Mouse (Mus musculus) hindbrain, embryonic 12.5 days (tissue): ENCODE results near the gene Gm42669. TPM values are rescaled to one million over a fixed set of nuclear protein-coding genes. Genes with fewer than 3 reads are reported as not detected.
A peak's percentile ranks its signal among the peaks of the same experiment; 100 is the strongest.

Experiments used
- ATAC-seq: fragments of 200-750 bp; cut with Nextera tagmentation; 2 replicates; pipeline ENCODE4 v1.8.0; 2017; ENCODE audit warnings: moderate TSS enrichment; ENCODE audit not compliant: low FRiP score
- H3K27ac ChIP-seq: fragments of 300-500 bp; sonication (generic); 2 replicates; pipeline ENCODE4 v1.5.1; 2016; ENCODE audit warnings: mild to moderate bottlenecking
- H3K27me3 ChIP-seq: fragments of 300-500 bp; sonication (generic); 2 replicates; pipeline ENCODE4 v1.6.1; 2016; ENCODE audit warnings: mild to moderate bottlenecking
- H3K36me3 ChIP-seq: fragments of 300-500 bp; sonication (generic); 2 replicates; pipeline ENCODE4 v1.6.1; 2016; ENCODE audit warnings: mild to moderate bottlenecking
- H3K4me1 ChIP-seq: fragments of 300-500 bp; sonication (generic); 2 replicates; pipeline ENCODE4 v1.6.1; 2016
- H3K4me2 ChIP-seq: fragments of 300-500 bp; sonication (generic); replicated peaks from 2 replicates; pipeline ENCODE4 v1.6.1; 2016; ENCODE audit warnings: mild to moderate bottlenecking
- H3K4me3 ChIP-seq: fragments of 300-500 bp; sonication (generic); 2 replicates; pipeline ENCODE4 v1.5.1; 2016; ENCODE audit warnings: mild to moderate bottlenecking
- H3K9ac ChIP-seq: fragments of 300-500 bp; sonication (generic); 2 replicates; pipeline ENCODE4 v1.6.1; 2016; ENCODE audit warnings: mild to moderate bottlenecking, moderate library complexity
- H3K9me3 ChIP-seq: fragments of 300-500 bp; sonication (generic); replicated peaks from 2 replicates; pipeline ENCODE4 v1.6.1; 2016; ENCODE audit warnings: mild to moderate bottlenecking
- WGBS: fragments of 180-500 bp; shearing (Covaris S2); methylation state at CpG from one replicate; pipeline ENCODE4 v1.1.7; 2016; 5-methylcytosine and 5-hydroxymethylcytosine counted together
- polyA plus RNA-seq: library from polyadenylated mRNA; unstranded; fragments of >200 nt; fragmentation: Nextera tagmentation; extraction: Ambion mirVana; gene quantifications from 2 replicates; pipeline ENCODE4 v1.2.1, GENCODE M21; 2016

Gene Gm42669
- polyA plus RNA-seq, 1 experiment from 2014 or later = 0.80 TPM

DNA sequence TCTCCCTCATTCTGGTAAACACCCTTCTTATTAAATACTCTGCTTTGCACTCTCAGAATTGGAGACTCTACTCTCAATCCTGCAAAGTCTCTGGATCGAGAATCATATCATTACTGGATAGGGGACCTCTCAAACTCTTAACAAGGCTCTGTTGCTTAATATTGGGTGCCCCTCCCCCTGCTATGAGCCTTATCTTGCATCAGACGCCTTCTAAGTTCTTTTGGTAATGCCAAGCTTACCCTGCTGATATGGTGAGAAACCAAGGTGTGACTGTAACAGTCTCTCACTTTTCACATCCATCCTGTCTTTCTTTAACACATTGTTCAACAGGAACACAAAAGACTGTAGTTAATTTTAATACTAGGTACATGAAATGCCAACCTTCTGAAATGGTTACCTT lies 26.2 kb downstream of the Gm42669 start:
- Histone ChIP-seq H3K36me3 (no peaks in the 10 kb centered on the region), H3K27me3 (no peaks in the 10 kb centered on the region), H3K4me3 (no peak overlapping the region), H3K4me1 (no peaks in the 10 kb centered on the region), H3K4me2 (no peak overlapping the region), H3K9me3 (no peaks in the 10 kb centered on the region), H3K27ac (no peak overlapping the region), H3K9ac (no peak overlapping the region)
- ATAC-seq = no peak
- WGBS = 75% methylated on average over 2 of the region's 2 CpGs

DNA sequence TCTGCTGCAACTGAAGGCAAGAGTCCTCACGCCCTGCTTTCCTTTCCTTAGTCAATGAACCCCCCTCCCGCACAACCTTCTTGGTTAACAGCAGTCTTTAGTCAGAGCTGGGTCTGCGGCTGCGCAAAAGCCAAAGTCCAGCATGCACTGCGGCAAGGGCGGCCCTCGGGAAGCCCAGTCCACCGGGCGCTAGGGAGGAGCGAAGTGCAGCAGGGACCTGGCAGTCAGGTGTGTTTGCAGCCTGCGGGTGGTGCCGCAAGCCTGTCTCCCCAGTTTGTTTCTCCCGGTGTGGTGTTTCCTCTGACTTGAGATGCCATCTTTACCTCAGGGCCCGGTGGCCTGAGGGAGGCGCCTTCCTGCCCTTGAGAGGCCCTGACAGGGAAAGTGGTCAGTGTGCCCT lies 27.2 kb downstream of the Gm42669 start, which contains the start of gene 1700028K03Rik:
TSS of gene 1700028K03Rik (plus strand) at position 129 of the 400 bp plus-strand sequence.
- ATAC-seq = no peak
- Histone ChIP-seq H3K27ac (no peak within 1 kb of the TSS), H3K9ac (no peak within 1 kb of the TSS), H3K4me1 (no peaks in the 10 kb centered on the region), H3K4me3 (no peak within 1 kb of the TSS), H3K27me3 (no peaks in the 10 kb centered on the region), H3K36me3 (no peaks in the 10 kb centered on the region), H3K9me3 (no peaks in the 10 kb centered on the region), H3K4me2 (no peak within 1 kb of the TSS)
- WGBS = 71% methylated on average over 15 of the region's 15 CpGs

- WGBS = 22% methylated on average over 7 of the region's 7 CpGs
- ATAC-seq = no peak
- Histone ChIP-seq H3K9ac (no peak overlapping the region), H3K9me3 (no peaks in the 10 kb centered on the region), H3K27me3 (no peaks in the 10 kb centered on the region), H3K4me2 (no peak overlapping the region), H3K36me3 (no peaks in the 10 kb centered on the region), H3K27ac (no peak overlapping the region), H3K4me3 (no peak overlapping the region), H3K4me1 (peaks cover 3% of the 10 kb centered on the region)
Observed at GRCm38 (mm10) chr5:107541696-107542095, 34.3 kb downstream of the Gm42669 start.

GRCm38 (mm10) chr5:107545927-107546326 lies 38.5 kb downstream of the Gm42669 start:
- no peaks in the 10 kb centered on the region for H3K27me3 ChIP-seq
- ATAC-seq = no peak
- H3K4me3 ChIP-seq = no peak overlapping the region
- H3K9ac ChIP-seq = no peak overlapping the region
- peaks cover 6% of the 10 kb centered on the region; the same call in 1 of the 2 replicates for H3K36me3 ChIP-seq
- peaks cover 3% of the 10 kb centered on the region for H3K4me1 ChIP-seq
- WGBS = 94% methylated on average over 4 of the region's 4 CpGs
- H3K27ac ChIP-seq = no peak overlapping the region
- no peaks in the 10 kb centered on the region for H3K9me3 ChIP-seq
- no peak overlapping the region for H3K4me2 ChIP-seq

DNA sequence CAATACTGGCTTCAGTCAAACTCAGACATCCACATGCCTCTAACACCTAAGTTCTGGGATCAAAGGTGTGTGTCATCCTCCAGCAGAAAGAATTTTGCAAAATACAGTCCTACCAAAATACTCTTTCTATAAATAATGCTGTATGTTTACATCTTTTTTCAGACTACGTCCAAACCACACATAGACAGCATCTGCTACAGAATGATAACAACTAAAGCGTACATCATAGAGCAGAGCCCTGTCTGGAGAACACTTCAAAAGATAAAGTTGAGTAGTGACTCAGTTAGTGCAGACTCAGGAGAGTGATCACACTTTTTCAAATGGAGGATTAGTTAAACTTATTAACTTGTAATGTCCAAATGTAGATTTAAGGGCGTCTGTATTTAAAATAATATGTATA lies 40.5 kb downstream of the Gm42669 start:
- no peak for ATAC-seq
- Histone ChIP-seq H3K4me1 (no peaks in the 10 kb centered on the region), H3K9me3 (no peaks in the 10 kb centered on the region), H3K27ac (no peak overlapping the region), H3K9ac (no peak overlapping the region), H3K27me3 (no peaks in the 10 kb centered on the region), H3K4me3 (no peak overlapping the region), H3K4me2 (no peak overlapping the region), H3K36me3 (peaks cover 13% of the 10 kb centered on the region; the same call in 1 of the 2 replicates)
- WGBS = 86% methylated on average over 3 of the region's 3 CpGs

- peaks cover 16% of the 10 kb centered on the region; the same call in 1 of the 2 replicates for H3K36me3 ChIP-seq
- H3K27ac ChIP-seq = no peak overlapping the region
- H3K9me3 ChIP-seq = no peaks in the 10 kb centered on the region
- H3K4me2 ChIP-seq = no peak overlapping the region
- no peaks in the 10 kb centered on the region for H3K27me3 ChIP-seq
- no peak for ATAC-seq
- H3K4me3 ChIP-seq = no peak overlapping the region
- 84% methylated on average over 3 of the region's 3 CpGs for WGBS
- no peak overlapping the region for H3K9ac ChIP-seq
- H3K4me1 ChIP-seq = no peaks in the 10 kb centered on the region
Observed at GRCm38 (mm10) chr5:107548444-107548843, 41.0 kb downstream of the Gm42669 start.

GRCm38 (mm10) chr5:107554336-107554735 lies 46.9 kb downstream of the Gm42669 start:
- Histone ChIP-seq H3K4me2 (no peak overlapping the region), H3K4me1 (no peaks in the 10 kb centered on the region), H3K9me3 (no peaks in the 10 kb centered on the region), H3K27me3 (no peaks in the 10 kb centered on the region), H3K27ac (no peak overlapping the region), H3K36me3 (peaks cover 28% of the 10 kb centered on the region), H3K4me3 (no peak overlapping the region), H3K9ac (no peak overlapping the region)
- ATAC-seq = no peak
- WGBS = 88% methylated on average over 5 of the region's 5 CpGs

GRCm38 (mm10) chr5:107556969-107557368 lies 49.5 kb downstream of the Gm42669 start:
- Histone ChIP-seq H3K4me1 (no peaks in the 10 kb centered on the region), H3K27me3 (no peaks in the 10 kb centered on the region), H3K9me3 (no peaks in the 10 kb centered on the region), H3K27ac (no peak overlapping the region), H3K9ac (no peak overlapping the region), H3K36me3 (peaks cover 36% of the 10 kb centered on the region), H3K4me2 (no peak overlapping the region), H3K4me3 (no peak overlapping the region)
- no peak for ATAC-seq
- WGBS = 86% methylated on average over 3 of the region's 3 CpGs

DNA sequence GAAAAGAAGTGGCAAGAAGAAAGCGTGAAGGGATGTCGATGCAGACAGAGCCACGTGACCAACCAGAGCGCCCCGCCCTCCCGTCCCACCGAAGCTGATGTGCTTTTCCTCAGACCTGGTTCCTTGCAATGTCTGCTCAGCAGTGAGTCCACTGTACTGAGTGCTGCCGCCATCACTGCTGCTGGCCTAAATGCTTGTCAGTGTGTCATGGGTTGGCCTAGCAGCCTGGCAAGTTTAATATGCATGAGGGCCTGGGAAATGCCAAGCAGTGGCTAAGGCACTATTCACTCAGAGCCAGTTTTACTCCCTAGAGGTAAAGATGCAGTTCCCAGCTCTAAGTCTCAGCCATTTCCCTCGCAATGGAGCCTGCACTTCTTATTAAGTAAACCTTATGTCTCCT lies 61.7 kb downstream of the Gm42669 start:
- H3K4me1 ChIP-seq = no peaks in the 10 kb centered on the region
- peaks cover 45% of the 10 kb centered on the region for H3K36me3 ChIP-seq
- 96% methylated on average over 9 of the region's 9 CpGs for WGBS
- no peak for ATAC-seq
- H3K9ac ChIP-seq = no peak overlapping the region
- no peak overlapping the region for H3K4me2 ChIP-seq
- H3K27ac ChIP-seq = no peak overlapping the region
- H3K9me3 ChIP-seq = no peaks in the 10 kb centered on the region
- H3K27me3 ChIP-seq = no peaks in the 10 kb centered on the region
- H3K4me3 ChIP-seq = no peak overlapping the region

DNA sequence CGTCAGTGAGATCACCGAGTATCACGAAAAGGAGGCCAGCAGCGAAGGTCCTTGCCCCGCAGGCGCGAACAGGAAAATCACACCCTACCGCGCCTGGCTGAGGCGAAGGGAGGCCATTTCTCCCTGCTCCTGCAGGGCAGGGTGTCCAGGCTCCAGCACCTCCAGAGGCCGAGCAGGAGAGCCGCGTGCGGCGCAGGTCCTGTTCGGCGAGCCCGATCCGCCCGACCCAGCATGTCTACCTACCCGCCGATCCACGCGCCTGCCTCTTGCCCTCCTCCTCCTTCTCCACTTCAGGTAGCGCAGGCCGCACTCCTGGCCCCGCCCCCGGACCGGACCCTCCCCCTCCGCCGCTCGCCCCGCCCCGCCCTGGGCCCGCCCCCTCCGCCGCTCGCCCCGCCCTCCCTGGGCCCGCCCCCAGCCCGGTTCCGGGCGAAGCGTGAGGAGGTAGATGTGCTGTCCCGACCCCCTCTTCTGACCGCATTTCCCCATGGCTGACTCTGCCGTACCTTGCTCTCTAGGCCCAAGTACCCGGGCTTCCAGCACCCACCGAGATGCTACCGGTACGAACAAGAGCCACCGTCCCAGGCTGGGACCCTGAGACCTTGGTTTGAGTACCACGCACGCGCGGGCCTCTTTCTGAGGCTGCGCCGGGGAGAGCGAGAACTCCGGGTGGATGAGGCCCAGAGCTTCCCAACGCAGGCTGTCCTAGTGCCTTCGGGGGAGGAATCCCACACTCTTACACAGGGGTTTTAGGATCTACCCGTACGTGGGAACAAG lies 90.1 kb downstream of the Gm42669 start, which contains the start of the genes Rpap2 and Glmn:
TSS of gene Rpap2 (plus strand) at position 73 of the 777 bp plus-strand sequence.
TSS of gene Glmn (minus strand) at position 588 of the 777 bp plus-strand sequence.
- Histone ChIP-seq H3K27me3 (no peaks in the 10 kb centered on the region), H3K36me3 (peaks cover 20% of the 10 kb centered on the region), H3K4me2 (peak within 1 kb of the TSS; percentile 65), H3K27ac (peak within 1 kb of the TSS; percentile 91), H3K4me3 (peak within 1 kb of the TSS; percentile 63), H3K9me3 (no peaks in the 10 kb centered on the region), H3K4me1 (peaks cover 4% of the 10 kb centered on the region; the same call in 1 of the 2 replicates), H3K9ac (peak within 1 kb of the TSS; percentile 82)
- WGBS = under 1% methylated on average over 43 of the region's 64 CpGs
- peak; percentile 97 for ATAC-seq

DNA sequence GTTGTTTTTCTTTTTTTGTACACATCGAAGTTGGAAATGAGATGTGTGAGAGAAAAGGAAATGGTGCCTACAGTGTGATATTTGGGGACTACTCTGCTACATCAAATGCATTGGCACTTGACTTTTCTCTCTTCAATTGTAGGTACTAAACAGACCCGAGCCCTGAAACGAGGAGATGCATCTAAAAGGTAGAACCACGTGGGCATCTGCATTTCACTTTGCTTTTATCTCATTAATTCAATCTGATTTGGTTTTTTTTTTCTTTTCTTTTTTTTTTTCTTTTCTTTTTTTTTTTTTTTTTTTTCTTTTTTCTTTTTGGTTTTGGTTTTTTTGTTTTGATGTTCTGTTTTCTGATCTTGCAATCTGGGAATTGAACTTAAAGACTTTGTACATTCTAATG lies 91.0 kb downstream of the Gm42669 start:
- Histone ChIP-seq H3K27me3 (no peaks in the 10 kb centered on the region), H3K9me3 (no peaks in the 10 kb centered on the region), H3K4me1 (peaks cover 4% of the 10 kb centered on the region; the same call in 1 of the 2 replicates), H3K36me3 (peaks cover 21% of the 10 kb centered on the region), H3K4me3 (peak overlapping the region; percentile 63), H3K9ac (peak overlapping the region; percentile 82; the same call in 1 of the 2 replicates), H3K4me2 (peak overlapping the region; percentile 65), H3K27ac (no peak overlapping the region)
- ATAC-seq = no peak
- WGBS = 38% methylated on average over 4 of the region's 4 CpGs

DNA sequence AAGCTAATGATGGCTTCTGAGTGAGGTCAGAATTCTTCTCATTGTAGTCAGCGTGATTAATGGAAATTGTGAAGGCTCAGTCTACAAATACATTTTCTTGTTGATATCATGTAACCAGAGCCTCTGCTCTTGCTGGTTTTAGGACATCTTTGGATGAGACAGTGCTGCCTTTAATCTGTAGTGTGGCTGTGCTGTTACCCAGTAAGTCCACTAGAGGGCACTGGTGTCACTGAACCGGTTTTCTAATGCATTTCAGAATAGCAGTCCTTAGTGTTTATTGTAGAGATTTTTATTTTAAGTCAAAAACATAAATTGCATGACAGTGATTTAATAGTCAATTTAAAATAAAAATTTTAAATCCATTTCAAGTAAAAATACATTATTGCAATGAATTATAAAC lies 103.8 kb downstream of the Gm42669 start:
- no peak; the same call in 1 of the 2 replicates for ATAC-seq
- H3K36me3 ChIP-seq = peaks cover 28% of the 10 kb centered on the region
- no peaks in the 10 kb centered on the region for H3K9me3 ChIP-seq
- H3K9ac ChIP-seq = no peak overlapping the region
- 1% methylated on average over 2 of the region's 2 CpGs for WGBS
- H3K4me1 ChIP-seq = no peaks in the 10 kb centered on the region
- H3K4me2 ChIP-seq = no peak overlapping the region
- no peak overlapping the region for H3K27ac ChIP-seq
- no peak overlapping the region for H3K4me3 ChIP-seq
- H3K27me3 ChIP-seq = no peaks in the 10 kb centered on the region

DNA sequence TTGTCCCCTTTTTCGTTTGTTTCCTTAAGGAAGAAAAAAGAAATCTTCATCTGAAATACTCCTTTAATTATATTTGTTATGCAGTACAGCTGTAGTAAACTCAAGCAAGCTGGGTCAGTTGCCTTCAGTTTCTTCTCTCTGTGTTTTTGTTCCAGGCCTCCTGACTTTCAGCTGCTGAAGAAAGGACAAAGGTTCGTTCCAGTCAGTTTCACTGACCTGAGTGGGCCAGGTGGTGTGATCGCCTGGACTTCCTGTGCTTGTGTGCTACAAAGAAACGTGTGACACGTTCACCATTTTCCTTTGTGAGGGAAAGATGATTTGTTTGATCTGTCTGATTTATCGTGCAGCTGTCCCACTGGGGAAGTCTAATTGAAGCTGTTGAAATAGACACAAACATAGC lies 110.6 kb downstream of the Gm42669 start:
- Histone ChIP-seq H3K4me3 (no peak overlapping the region), H3K36me3 (peaks cover 48% of the 10 kb centered on the region)
- 87% methylated on average over 6 of the region's 6 CpGs for WGBS

More for the DNA sequence above, 110.6 kb downstream of the Gm42669 start:
- no peak overlapping the region for H3K27ac ChIP-seq
- no peak overlapping the region for H3K9ac ChIP-seq
- H3K27me3 ChIP-seq = no peaks in the 10 kb centered on the region
- no peak for ATAC-seq
- H3K9me3 ChIP-seq = no peaks in the 10 kb centered on the region
- no peak overlapping the region for H3K4me2 ChIP-seq
- no peaks in the 10 kb centered on the region for H3K4me1 ChIP-seq
